13 mouse cellular contexts compared by ENCODE assay signal in genomic region chr6:136150064-136150463, GRCm38 (mm10). TPM values are rescaled to one million over a fixed set of nuclear protein-coding genes. Genes with fewer than 3 reads are reported as not detected.
DNase-seq lines count a peak whose midpoint lies in the region; ATAC-seq and TF ChIP-seq lines count a peak whose summit lies in the region.
"Had no signal": no experiment of that assay in that cellular context is flagged by ENCODE, and none has a peak within 500 bp of the region (broad histone marks: within the 10 kb centered on the region; RNA-seq: fewer than 3 reads in every experiment).

No protein-coding gene starts in this region.

- TF ChIP-seq POLR2A in ES-Bruce4 (IDR thresholded peaks at IDR 0.05; ENCODE audit: insufficient read depth, low read length) = no peak
- no peak for TF ChIP-seq POLR2A in limb, embryonic 14.5 days (IDR thresholded peaks at IDR 0.05; ENCODE audit: borderline replicate concordance, extremely low read depth, insufficient read depth, insufficient read length)

- peaks cover 6% of the 10 kb centered on the region; the same call in 1 of the 2 replicates for H3K36me3 ChIP-seq in hindbrain, embryonic 14.5 days (replicated peaks; ENCODE audit: control insufficient read depth, insufficient read depth)
- no peaks in the 10 kb centered on the region for H3K36me3 ChIP-seq in hindbrain, embryonic 10.5 days
- H3K36me3 ChIP-seq in ES-Bruce4 (ENCODE audit: control insufficient read depth, insufficient read depth, low read length, poor library complexity, severe bottlenecking) = no peaks in the 10 kb centered on the region
- H3K36me3 ChIP-seq in embryonic facial prominence, embryonic 15.5 days = no peaks in the 10 kb centered on the region
- H3K36me3 ChIP-seq in limb, embryonic 14.5 days (ENCODE audit: control insufficient read depth, insufficient read depth, low read length) = no peaks in the 10 kb centered on the region
- H3K36me3 ChIP-seq in heart, embryonic 12.5 days = no peaks in the 10 kb centered on the region

- peak; percentile 75; the same call in 1 of the 2 replicates for ATAC-seq in hindbrain, embryonic 14.5 days (ENCODE audit: low FRiP score)
- peak; percentile 67; the same call in 1 of the 2 replicates for ATAC-seq in embryonic facial prominence, embryonic 15.5 days (ENCODE audit: insufficient number of reproducible peaks, low FRiP score, low TSS enrichment, low read depth)
- ATAC-seq in limb, embryonic 14.5 days (ENCODE audit: low FRiP score, low read depth) = peak; percentile 44
- no peak for ATAC-seq in heart, embryonic 12.5 days (ENCODE audit: insufficient number of reproducible peaks, low FRiP score)
- no peak for ATAC-seq in granulocyte monocyte progenitor cell, adult 5-6 weeks (replicated peaks; ENCODE audit: poor library complexity, severe bottlenecking)

- DNase-seq in hindbrain, embryonic 14.5 days (ENCODE audit: low spot score) = no peak
- no peak for DNase-seq in hindbrain, embryonic 10.5 days (ENCODE audit: low spot score)
- DNase-seq in limb, embryonic 14.5 days (ENCODE audit: low spot score) = peak; percentile 32
- DNase-seq in left cerebral cortex, adult 11 months (ENCODE audit: low spot score) = no peak
- DNase-seq: adrenal gland, adult 2 months; B cell, adult 2 months; heart, postnatal 4 days; thymus, postnatal 4 days had no signal

- peaks cover 15% of the 10 kb centered on the region for H3K4me1 ChIP-seq in hindbrain, embryonic 14.5 days (replicated peaks; ENCODE audit: control insufficient read depth, insufficient read depth, low read length)
- peaks cover 8% of the 10 kb centered on the region for H3K4me1 ChIP-seq in hindbrain, embryonic 10.5 days (replicated peaks)
- peaks cover 2% of the 10 kb centered on the region for H3K4me1 ChIP-seq in ES-Bruce4 (ENCODE audit: control insufficient read depth, insufficient read depth, low read length)
- peaks cover 9% of the 10 kb centered on the region; the same call in 1 of the 2 replicates for H3K4me1 ChIP-seq in embryonic facial prominence, embryonic 15.5 days
- no peaks in the 10 kb centered on the region for H3K4me1 ChIP-seq in limb, embryonic 14.5 days (ENCODE audit: control insufficient read depth, insufficient read depth, low read length)
- H3K4me1 ChIP-seq in heart, embryonic 12.5 days (replicated peaks) = no peaks in the 10 kb centered on the region

- H3K4me3 ChIP-seq in hindbrain, embryonic 14.5 days (replicated peaks; ENCODE audit: low read length) = no peak overlapping the region
- H3K4me3 ChIP-seq in hindbrain, embryonic 10.5 days = no peak overlapping the region
- no peak overlapping the region for H3K4me3 ChIP-seq in ES-Bruce4 (ENCODE audit: low read depth, low read length)
- no peak overlapping the region for H3K4me3 ChIP-seq in embryonic facial prominence, embryonic 15.5 days (replicated peaks)
- no peak overlapping the region for H3K4me3 ChIP-seq in limb, embryonic 14.5 days (replicated peaks; ENCODE audit: low read length)
- no peak overlapping the region for H3K4me3 ChIP-seq in heart, embryonic 12.5 days

- H3K27ac ChIP-seq in hindbrain, embryonic 14.5 days = no peak overlapping the region
- no peak overlapping the region for H3K27ac ChIP-seq in hindbrain, embryonic 10.5 days
- H3K27ac ChIP-seq in ES-Bruce4 (ENCODE audit: insufficient read depth, low read length) = peak overlapping the region; percentile 74
- H3K27ac ChIP-seq in embryonic facial prominence, embryonic 15.5 days (replicated peaks) = peak overlapping the region; percentile 59; the same call in 1 of the 2 replicates
- 0 out of 2 replicates have a peak overlapping the region, but pooled peaks have one; percentile 50 for H3K27ac ChIP-seq in limb, embryonic 14.5 days (replicated peaks; ENCODE audit: low read depth, low read length)
- H3K27ac ChIP-seq in heart, embryonic 12.5 days (ENCODE audit: poor library complexity, severe bottlenecking) = no peak overlapping the region

- no peak overlapping the region for H3K4me2 ChIP-seq in hindbrain, embryonic 14.5 days (replicated peaks)
- H3K4me2 ChIP-seq in embryonic facial prominence, embryonic 15.5 days (replicated peaks) = no peak overlapping the region
- no peak overlapping the region for H3K4me2 ChIP-seq in limb, embryonic 14.5 days (replicated peaks; ENCODE audit: low read depth, low read length, severe bottlenecking)
- no peak overlapping the region for H3K4me2 ChIP-seq in heart, embryonic 12.5 days

- H3K9me3 ChIP-seq in hindbrain, embryonic 14.5 days (ENCODE audit: control insufficient read depth, low read length) = no peaks in the 10 kb centered on the region
- no peaks in the 10 kb centered on the region for H3K9me3 ChIP-seq in hindbrain, embryonic 10.5 days
- peaks cover 2% of the 10 kb centered on the region for H3K9me3 ChIP-seq in ES-Bruce4 (replicated peaks; ENCODE audit: control insufficient read depth, insufficient read depth, low read length, poor library complexity, severe bottlenecking)
- H3K9me3 ChIP-seq in embryonic facial prominence, embryonic 15.5 days (replicated peaks) = no peaks in the 10 kb centered on the region
- H3K9me3 ChIP-seq in limb, embryonic 14.5 days (ENCODE audit: control insufficient read depth, low read length) = no peaks in the 10 kb centered on the region
- H3K9me3 ChIP-seq in heart, embryonic 12.5 days (replicated peaks) = no peaks in the 10 kb centered on the region

- no peak for TF ChIP-seq CTCF in ES-Bruce4 (IDR thresholded peaks at IDR 0.05; ENCODE audit: low read depth, low read length)

- WGBS in hindbrain, embryonic 14.5 days = 28% methylated on average over 6 of the region's 6 CpGs
- WGBS in hindbrain, embryonic 10.5 days = 31% methylated on average over 6 of the region's 6 CpGs
- 33% methylated on average over 6 of the region's 6 CpGs for WGBS in embryonic facial prominence, embryonic 15.5 days
- 39% methylated on average over 5 of the region's 6 CpGs for WGBS in limb, embryonic 14.5 days
- 52% methylated on average over 5 of the region's 6 CpGs for WGBS in heart, embryonic 12.5 days

- no peak overlapping the region for H3K9ac ChIP-seq in hindbrain, embryonic 14.5 days
- H3K9ac ChIP-seq in ES-Bruce4 (ENCODE audit: low read depth, poor library complexity, severe bottlenecking) = no peak overlapping the region
- no peak overlapping the region for H3K9ac ChIP-seq in embryonic facial prominence, embryonic 15.5 days
- H3K9ac ChIP-seq in limb, embryonic 14.5 days (ENCODE audit: low read depth, low read length, severe bottlenecking) = no peak overlapping the region
- H3K9ac ChIP-seq in heart, embryonic 12.5 days = no peak overlapping the region

- peak; percentile 66 for TF ChIP-seq EP300 in ES-Bruce4 (IDR thresholded peaks at IDR 0.05; ENCODE audit: insufficient read depth, low read depth, low read length)

- H3K27me3 ChIP-seq in hindbrain, embryonic 14.5 days (ENCODE audit: control insufficient read depth, insufficient read depth, low read length) = no peaks in the 10 kb centered on the region
- no peaks in the 10 kb centered on the region for H3K27me3 ChIP-seq in hindbrain, embryonic 10.5 days (ENCODE audit: insufficient read depth, poor library complexity, severe bottlenecking)
- no peaks in the 10 kb centered on the region for H3K27me3 ChIP-seq in ES-Bruce4 (ENCODE audit: control insufficient read depth, insufficient read depth, low read length, poor library complexity, severe bottlenecking)
- H3K27me3 ChIP-seq in embryonic facial prominence, embryonic 15.5 days = no peaks in the 10 kb centered on the region
- H3K27me3 ChIP-seq in limb, embryonic 14.5 days (ENCODE audit: control insufficient read depth, insufficient read depth, low read length) = no peaks in the 10 kb centered on the region
- H3K27me3 ChIP-seq in heart, embryonic 12.5 days (replicated peaks) = no peaks in the 10 kb centered on the region; the same call in 1 of the 2 replicates

RNA-seq across cellular contexts. Expression of gene Grin2b, which starts 23.2 kb away (rescaled TPM):
- polyA plus RNA-seq in hindbrain, embryonic 14.5 days (2014; fragmentation: Nextera tagmentation; extraction: Ambion mirVana) = 41.9 and 50.7 TPM in 2 replicates
- 0.47 and 0.70 TPM in 2 replicates for polyA plus RNA-seq in hindbrain, embryonic 10.5 days (2016; fragmentation: Nextera tagmentation; extraction: Ambion mirVana)
- 0.03 TPM in 1 of 2 replicates, not detected in the other for polyA plus RNA-seq in ES-Bruce4 (2011; ENCODE audit: insufficient read depth, insufficient read length, low read depth, missing spikeins)
- 2.3 and 3.8 TPM in 2 replicates for polyA plus RNA-seq in embryonic facial prominence, embryonic 15.5 days (2015; fragmentation: Nextera tagmentation; extraction: Ambion mirVana)
- polyA plus RNA-seq in limb, embryonic 14.5 days (2012; rRNA removed) = 0.39 and 0.50 TPM in 2 replicates
- 3.7 and 4.8 TPM in 2 replicates for polyA plus RNA-seq in limb, embryonic 14.5 days (2014; fragmentation: Nextera tagmentation; extraction: Ambion mirVana)
- 0.12 and 0.20 TPM in 2 replicates for polyA plus RNA-seq in heart, embryonic 12.5 days (2016; fragmentation: Nextera tagmentation; extraction: Ambion mirVana)
- not detected in 2 replicates for total RNA-seq in granulocyte monocyte progenitor cell, adult 5-6 weeks (2014; fragmentation: Nextera tagmentation)
- total RNA-seq in granulocyte monocyte progenitor cell, adult 5-6 weeks (2017) = not detected in 2 replicates
- polyA plus RNA-seq: small intestine, adult 2 months had no signal

Comparison
In these comparisons a context has a peak if more than half of its experiments do, and no peak if none do; other contexts are left out.
1. ATAC-seq: peak in hindbrain, embryonic 14.5 days (single experiment), embryonic facial prominence, embryonic 15.5 days (single experiment) and limb, embryonic 14.5 days (single experiment); none in heart, embryonic 12.5 days (single experiment) and granulocyte monocyte progenitor cell, adult 5-6 weeks (single experiment).
2. H3K27ac ChIP-seq: peak in ES-Bruce4 (single experiment), embryonic facial prominence, embryonic 15.5 days (single experiment) and limb, embryonic 14.5 days (single experiment); none in hindbrain, embryonic 14.5 days (single experiment), hindbrain, embryonic 10.5 days (single experiment) and heart, embryonic 12.5 days (single experiment).